ENCODE assay signal across 9 mouse cellular contexts in the genomic region with DNA sequence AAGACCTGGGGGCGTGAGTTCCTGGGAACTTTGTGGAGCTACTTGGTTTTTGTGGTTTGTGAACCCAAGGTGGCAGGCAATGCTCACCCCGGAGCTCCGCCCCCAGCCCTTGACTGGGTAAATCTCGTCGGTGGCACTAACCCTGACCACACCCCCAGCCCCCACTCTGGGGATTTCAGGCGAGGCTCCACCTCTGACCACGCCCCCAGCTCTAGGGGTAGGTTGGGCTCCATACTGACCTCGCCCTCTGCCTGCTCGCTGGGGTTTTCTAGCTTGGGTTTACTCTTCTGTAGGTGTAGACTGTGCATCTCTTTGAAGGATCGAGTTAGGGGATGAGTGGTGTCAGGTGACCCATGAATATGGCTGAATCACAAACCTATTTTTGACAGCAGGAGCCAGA. TPM values are rescaled to one million over a fixed set of nuclear protein-coding genes. Genes with fewer than 3 reads are reported as not detected.
A peak's percentile ranks its signal among the peaks of the same experiment; 100 is the strongest.
DNase-seq lines count a peak whose midpoint lies in the region; ATAC-seq lines count a peak whose summit lies in the region.
"Had no signal": no experiment of that assay in that cellular context is flagged by ENCODE, and none has a peak within 500 bp of the region (broad histone marks: within the 10 kb centered on the region; RNA-seq: fewer than 3 reads in every experiment).

No protein-coding gene starts in this region.

- no peak overlapping the region for H3K4me2 ChIP-seq in embryonic facial prominence, embryonic 14.5 days (ENCODE audit: low read depth, low read length)

- peaks cover 22% of the 10 kb centered on the region for H3K27me3 ChIP-seq in embryonic facial prominence, embryonic 14.5 days (replicated peaks; ENCODE audit: control insufficient read depth, insufficient read depth, low read length)

- 8% methylated on average over 10 of the region's 10 CpGs for WGBS in embryonic facial prominence, embryonic 14.5 days

- H3K4me1 ChIP-seq in embryonic facial prominence, embryonic 14.5 days (ENCODE audit: control insufficient read depth, insufficient read depth, low read length), result no peaks in the 10 kb centered on the region

- ATAC-seq in embryonic facial prominence, embryonic 14.5 days (ENCODE audit: low read depth), result peak; percentile 26; the same call in 1 of the 2 replicates
- ATAC-seq in megakaryocyte-erythroid progenitor cell, adult 5-6 weeks (replicated peaks; ENCODE audit: low FRiP score, low TSS enrichment, poor library complexity, severe bottlenecking), result peak; percentile 87

- peak; percentile 45 for DNase-seq in ovary, postnatal 36 days (ENCODE audit: low spot score)
- DNase-seq in ovary, postnatal 14 days (ENCODE audit: low spot score), result no peak
- peak; percentile 68 for DNase-seq in embryonic facial prominence, embryonic 14.5 days (ENCODE audit: low spot score)
- DNase-seq in kidney, postnatal 14 days, result peak; percentile 63
- peak; percentile 22 for DNase-seq in yolk sac, embryonic 10.5 days (ENCODE audit: low spot score)
- no peak for DNase-seq in cerebellum, adult 9-10 months
- DNase-seq in cerebellum, adult 11-12 months, result no peak

- H3K27ac ChIP-seq in embryonic facial prominence, embryonic 14.5 days (replicated peaks; ENCODE audit: low read depth, low read length), result no peak overlapping the region

- H3K9me3 ChIP-seq in embryonic facial prominence, embryonic 14.5 days (ENCODE audit: control insufficient read depth, low read length), result no peaks in the 10 kb centered on the region

- H3K4me3 ChIP-seq in embryonic facial prominence, embryonic 14.5 days (ENCODE audit: low read depth, low read length), result no peak overlapping the region

- no peak overlapping the region for H3K9ac ChIP-seq in embryonic facial prominence, embryonic 14.5 days (ENCODE audit: low read depth, low read length)

- H3K36me3 ChIP-seq in embryonic facial prominence, embryonic 14.5 days (ENCODE audit: control insufficient read depth, insufficient read depth, low read length), result peaks cover 26% of the 10 kb centered on the region

RNA-seq across cellular contexts. Expression of gene Lingo3, which starts 4.7 kb away (rescaled TPM):
- 1.2 and 1.3 TPM in 2 replicates for polyA plus RNA-seq in embryonic facial prominence, embryonic 14.5 days (2014; fragmentation: Nextera tagmentation; extraction: Ambion mirVana)
- total RNA-seq in megakaryocyte-erythroid progenitor cell, adult 5-6 weeks (2014; fragmentation: Nextera tagmentation), result 1.6 TPM in 1 of 2 replicates, not detected in the other
- total RNA-seq in megakaryocyte-erythroid progenitor cell, adult 5-6 weeks (2017), result not detected in 2 replicates

RNA-seq across cellular contexts. Expression of gene Lsm7, which starts 6.4 kb away (rescaled TPM):
- 303 and 331 TPM in 2 replicates for polyA plus RNA-seq in embryonic facial prominence, embryonic 14.5 days (2014; fragmentation: Nextera tagmentation; extraction: Ambion mirVana)
- total RNA-seq in megakaryocyte-erythroid progenitor cell, adult 5-6 weeks (2014; fragmentation: Nextera tagmentation), result 291 and 326 TPM in 2 replicates
- total RNA-seq in megakaryocyte-erythroid progenitor cell, adult 5-6 weeks (2017), result 401 and 445 TPM in 2 replicates

RNA-seq across cellular contexts. Expression of gene Sppl2b, which starts 6.5 kb away (rescaled TPM):
- polyA plus RNA-seq in embryonic facial prominence, embryonic 14.5 days (2014; fragmentation: Nextera tagmentation; extraction: Ambion mirVana), result 37.6 and 40.8 TPM in 2 replicates
- 116 and 117 TPM in 2 replicates for total RNA-seq in megakaryocyte-erythroid progenitor cell, adult 5-6 weeks (2014; fragmentation: Nextera tagmentation)
- total RNA-seq in megakaryocyte-erythroid progenitor cell, adult 5-6 weeks (2017), result 45.6 and 65.4 TPM in 2 replicates

RNA-seq across cellular contexts. Expression of gene Oaz1, which starts 22.1 kb away (rescaled TPM):
- polyA plus RNA-seq in embryonic facial prominence, embryonic 14.5 days (2014; fragmentation: Nextera tagmentation; extraction: Ambion mirVana), result 1,606 and 1,697 TPM in 2 replicates
- total RNA-seq in megakaryocyte-erythroid progenitor cell, adult 5-6 weeks (2014; fragmentation: Nextera tagmentation), result 1,436 and 1,526 TPM in 2 replicates
- total RNA-seq in megakaryocyte-erythroid progenitor cell, adult 5-6 weeks (2017), result 220 and 353 TPM in 2 replicates

RNA-seq across cellular contexts. Expression of gene Tmprss9, which starts 23.1 kb away (rescaled TPM):
- 0.06 and 0.08 TPM in 2 replicates for polyA plus RNA-seq in embryonic facial prominence, embryonic 14.5 days (2014; fragmentation: Nextera tagmentation; extraction: Ambion mirVana)
- 0.22 TPM in 1 of 2 replicates, not detected in the other for total RNA-seq in megakaryocyte-erythroid progenitor cell, adult 5-6 weeks (2014; fragmentation: Nextera tagmentation)
- total RNA-seq in megakaryocyte-erythroid progenitor cell, adult 5-6 weeks (2017), result not detected in 2 replicates
- polyA plus RNA-seq: limb, embryonic 11.5 days had no signal

Comparison
In these comparisons a context has a peak if more than half of its experiments do, and no peak if none do; other contexts are left out.
1. DNase-seq: peak in ovary, postnatal 36 days (single experiment), embryonic facial prominence, embryonic 14.5 days (single experiment), kidney, postnatal 14 days (single experiment) and yolk sac, embryonic 10.5 days (single experiment); none in ovary, postnatal 14 days (single experiment), cerebellum, adult 9-10 months (single experiment) and cerebellum, adult 11-12 months (single experiment).